Mouse (Mus musculus) forebrain, embryonic 13.5 days (tissue): ENCODE measurements around the gene Slc9a4. TPM values are rescaled to one million over a fixed set of nuclear protein-coding genes. Genes with fewer than 3 reads are reported as not detected.

Source experiments
- polyA plus RNA-seq: library from polyadenylated mRNA; unstranded; fragments of >200 nt; fragmentation: Nextera tagmentation; extraction: Ambion mirVana; gene quantifications from 2 replicates; pipeline ENCODE4 v1.2.1, GENCODE M21; 2015

Gene Slc9a4
- polyA plus RNA-seq, 1 experiment from 2014 or later, result not detected

Other genes with a start within 250 kb of the Slc9a4 start
- gene Il1rl1, start 150.5 kb upstream of the Slc9a4 start, polyA plus RNA-seq, result not detected in 2 replicates
- gene Il18r1, start 114.5 kb upstream of the Slc9a4 start, polyA plus RNA-seq, result not detected in 2 replicates
- gene Il18rap, start 64.7 kb upstream of the Slc9a4 start, polyA plus RNA-seq, result 0.09 and 0.15 TPM in 2 replicates
- 0.04 and 0.09 TPM in 2 replicates for gene Slc9a2, start 100.5 kb downstream of the Slc9a4 start, polyA plus RNA-seq
- gene Mfsd9, start 210.6 kb downstream of the Slc9a4 start, polyA plus RNA-seq, result 3.0 and 3.3 TPM in 2 replicates
- gene Tmem182, start 225.5 kb downstream of the Slc9a4 start, polyA plus RNA-seq, result 0.08 and 0.09 TPM in 2 replicates